Mouse (Mus musculus): ENCODE measurements around the gene Six3.

Gene Six3

DNA sequence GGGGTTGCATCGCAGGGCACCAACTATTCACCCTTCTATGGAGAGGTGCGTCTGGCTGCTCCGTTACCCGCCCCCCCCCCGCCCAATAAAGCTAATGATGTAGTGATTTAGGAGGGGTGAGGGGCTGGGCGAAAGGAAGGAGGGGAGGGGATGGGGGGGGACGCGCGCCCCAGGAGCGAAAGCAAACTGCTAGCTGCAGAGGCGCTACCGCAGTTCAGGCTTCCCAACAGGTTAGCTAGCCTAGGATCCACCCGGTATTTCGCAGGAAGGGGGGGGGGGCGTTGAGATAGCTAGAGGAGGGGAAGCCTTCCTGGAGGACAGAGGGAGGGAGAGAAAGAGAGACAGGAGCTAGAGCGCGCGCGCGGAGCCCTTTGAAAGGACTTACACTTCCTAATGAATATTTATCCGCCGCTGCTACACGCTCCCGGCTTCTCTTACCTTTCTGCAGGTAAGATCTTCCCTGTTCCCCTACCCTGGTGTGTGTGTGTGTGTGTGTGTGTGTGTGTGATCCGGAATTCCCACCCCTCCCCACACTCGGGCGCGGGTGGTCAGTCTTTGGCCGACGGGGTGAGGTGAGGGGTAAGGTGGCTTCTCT lies at the start of gene Six3:
Gene Six3, plus strand, starts transcription at position 343 of the 595 bp plus-strand sequence.
- in situ Hi-C loops (cut with MboI, MseI): no loop called here

DNA sequence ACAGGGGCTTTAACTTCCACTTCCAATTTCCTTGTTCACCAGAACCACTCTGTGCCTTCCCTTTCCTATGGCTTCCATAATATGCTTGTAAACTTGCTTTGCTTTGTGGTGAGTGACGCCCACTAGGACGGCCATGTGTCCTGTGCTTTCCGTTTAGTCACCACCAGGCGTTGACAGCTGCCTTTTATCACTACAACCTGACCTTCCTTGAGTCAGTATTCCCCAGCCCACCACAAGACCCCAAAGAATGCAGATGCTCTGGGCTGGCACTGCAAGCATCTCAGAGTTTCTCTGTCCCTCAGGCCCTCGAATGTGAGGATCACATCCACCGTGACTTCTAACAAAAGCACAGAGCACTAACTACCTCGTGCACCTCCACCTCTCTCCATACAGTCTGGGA lies 49.3 kb upstream of the Six3 start:
- in situ Hi-C loops (cut with MboI, MseI): no loop called here

DNA sequence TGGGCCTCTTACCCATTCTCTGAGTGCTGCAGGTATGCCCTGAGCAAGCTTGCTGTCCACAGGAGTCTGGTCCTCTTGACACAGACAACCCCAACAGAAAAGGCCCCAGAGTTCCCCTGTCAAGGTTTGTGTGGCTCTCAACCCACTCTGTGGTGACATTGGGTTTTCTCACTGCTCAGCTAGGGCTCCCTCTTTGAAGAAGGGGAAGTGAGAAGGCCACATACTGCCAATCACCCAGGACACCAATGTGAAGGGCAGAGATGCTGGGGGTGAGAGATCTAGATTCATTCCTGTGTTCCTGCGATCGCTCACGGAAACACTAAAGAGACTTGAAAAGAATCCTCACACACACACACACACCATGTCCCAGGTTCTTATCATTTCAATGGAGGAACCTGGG lies 39.4 kb upstream of the Six3 start:
- in situ Hi-C loops (cut with MboI, MseI): no loop called here

DNA sequence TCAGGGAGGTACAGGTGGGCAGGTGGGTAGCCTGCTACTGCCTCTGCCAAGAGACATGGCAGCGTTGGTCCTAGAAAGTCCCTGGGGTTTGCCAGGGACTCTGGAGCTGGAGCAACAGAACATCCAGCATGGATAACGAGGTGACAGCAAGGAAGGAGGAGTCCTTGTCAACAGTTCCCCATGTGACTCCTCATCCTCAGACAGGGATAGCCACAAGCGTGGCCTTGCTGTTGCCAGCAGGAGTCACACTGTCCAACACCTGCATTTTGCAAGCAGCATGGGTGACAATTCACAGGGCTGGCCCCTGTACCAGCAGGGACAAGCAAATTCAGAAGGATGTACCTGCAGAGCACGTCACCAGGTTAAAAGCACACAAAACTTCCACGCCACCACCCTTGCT lies 35.1 kb upstream of the Six3 start:
- in situ Hi-C loops (cut with MboI, MseI): no loop called here

DNA sequence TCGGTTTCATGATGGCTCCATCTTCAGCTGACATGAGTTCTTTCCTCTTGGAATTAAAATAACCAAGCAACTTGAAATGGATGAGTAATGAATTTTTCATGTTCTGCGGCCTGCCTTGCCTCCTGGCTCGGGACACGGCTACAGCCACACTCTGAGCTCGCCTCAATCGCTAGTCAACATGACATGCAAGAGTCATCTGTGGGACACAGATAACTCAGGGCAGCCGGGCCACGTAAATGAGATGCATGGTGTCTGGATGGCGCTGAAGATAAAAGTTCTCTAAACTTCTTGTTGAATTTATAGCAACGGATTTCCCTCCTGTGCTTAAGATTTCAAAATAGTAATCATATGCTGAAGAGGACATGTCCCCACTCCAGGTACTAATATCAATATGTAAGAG lies 34.1 kb upstream of the Six3 start:
- in situ Hi-C loops (cut with MboI, MseI): no loop called here

DNA sequence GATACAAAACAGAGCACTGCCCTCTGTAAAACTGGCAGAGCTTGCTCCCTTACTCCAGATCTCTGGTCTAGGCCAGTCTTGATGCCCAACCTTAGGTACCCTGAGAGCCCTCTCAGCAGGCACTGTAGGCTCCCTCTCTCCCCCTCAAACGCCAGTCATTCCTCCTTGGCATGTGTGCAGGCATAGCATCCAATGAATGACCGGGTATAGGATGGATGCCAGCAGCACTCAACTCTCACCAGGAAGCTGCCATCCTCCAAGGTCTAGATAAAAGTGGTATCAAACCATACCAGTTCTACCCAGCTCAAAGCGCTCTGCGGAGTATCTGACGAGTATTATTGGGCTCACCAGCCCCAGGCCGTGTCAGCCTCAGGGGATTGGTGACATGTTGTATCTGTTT lies 33.2 kb upstream of the Six3 start:
- in situ Hi-C loops (cut with MboI, MseI): no loop called here

DNA sequence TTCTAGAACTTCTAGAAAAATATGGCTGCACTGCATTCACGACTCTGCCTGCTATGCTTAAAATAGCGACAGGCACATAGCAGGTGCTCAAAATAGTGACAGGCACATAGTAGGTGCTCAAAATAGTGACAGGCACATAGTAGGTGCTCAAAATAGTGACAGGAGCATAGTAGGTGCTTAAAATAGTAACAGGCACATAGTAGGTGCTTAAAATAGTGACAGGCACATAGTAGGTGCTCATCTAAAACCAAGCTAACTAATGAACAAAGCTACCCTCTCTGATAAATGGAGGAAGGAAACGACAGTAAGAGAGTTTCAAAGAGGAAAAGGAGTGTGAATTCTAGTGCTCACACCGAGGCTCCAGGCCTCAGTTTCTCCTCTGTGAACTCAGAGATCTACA lies 29.2 kb upstream of the Six3 start:
- in situ Hi-C loops (cut with MboI, MseI): no loop called here

DNA sequence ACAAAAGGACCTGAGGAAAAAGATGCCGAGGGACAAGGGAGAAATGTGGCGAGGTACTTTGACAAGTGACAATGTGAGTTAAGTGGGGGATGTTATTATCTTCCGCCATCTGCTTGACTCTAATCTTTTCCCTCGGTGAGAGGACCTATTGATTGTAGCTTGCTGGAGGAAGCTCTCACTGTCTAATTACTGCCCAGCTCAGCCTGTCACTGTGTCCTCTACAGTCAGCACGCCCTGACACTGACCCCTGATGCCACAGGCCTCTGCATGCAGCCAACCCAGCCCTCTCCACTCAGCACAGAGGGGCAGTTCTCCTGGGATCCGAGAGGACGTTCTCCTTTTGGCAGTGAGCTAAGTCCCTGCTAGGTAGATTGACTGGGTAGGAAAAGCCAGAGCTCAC lies 28.8 kb upstream of the Six3 start:
- in situ Hi-C loops (cut with MboI, MseI): no loop called here

DNA sequence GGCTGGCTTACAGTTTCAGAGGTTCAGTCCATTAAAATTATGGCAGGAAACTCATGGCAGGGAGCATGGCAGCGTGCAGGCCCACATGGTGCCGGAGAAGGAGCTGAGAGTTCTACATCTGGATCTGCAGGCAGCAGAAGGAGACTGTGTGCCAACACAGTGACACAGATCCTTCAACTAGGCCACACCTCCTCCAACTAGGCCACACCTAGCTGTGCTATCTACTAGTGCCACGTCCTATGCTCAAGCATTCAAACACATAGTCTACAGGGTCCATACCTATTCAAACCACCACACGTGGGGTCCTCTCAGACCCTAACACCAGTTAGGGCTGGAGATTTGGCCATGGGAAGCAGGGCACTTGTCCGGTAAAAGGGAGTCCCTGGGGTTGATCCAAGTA lies 27.6 kb upstream of the Six3 start:
- in situ Hi-C loops (cut with MboI, MseI): no loop called here

DNA sequence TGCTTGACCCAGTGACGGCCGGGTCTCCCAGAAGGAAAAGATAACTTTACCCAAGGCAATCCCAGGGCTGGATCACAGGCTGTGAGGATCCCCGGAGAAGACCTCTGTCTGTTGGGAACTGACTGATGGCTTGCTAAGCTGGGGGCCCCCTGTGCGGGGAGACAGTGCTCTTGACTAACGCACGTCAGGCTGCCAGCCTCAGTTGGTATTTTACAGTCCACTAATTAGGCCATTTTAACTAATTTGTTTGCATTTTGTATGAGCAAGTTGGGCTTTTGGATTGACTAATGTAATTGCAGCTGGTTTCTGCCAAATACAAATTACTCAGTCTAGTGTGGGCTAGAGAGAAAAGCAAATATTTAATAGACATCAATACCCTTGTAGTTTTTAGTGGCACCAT lies 21.4 kb upstream of the Six3 start:
- in situ Hi-C loops (cut with MboI, MseI): no loop called here

DNA sequence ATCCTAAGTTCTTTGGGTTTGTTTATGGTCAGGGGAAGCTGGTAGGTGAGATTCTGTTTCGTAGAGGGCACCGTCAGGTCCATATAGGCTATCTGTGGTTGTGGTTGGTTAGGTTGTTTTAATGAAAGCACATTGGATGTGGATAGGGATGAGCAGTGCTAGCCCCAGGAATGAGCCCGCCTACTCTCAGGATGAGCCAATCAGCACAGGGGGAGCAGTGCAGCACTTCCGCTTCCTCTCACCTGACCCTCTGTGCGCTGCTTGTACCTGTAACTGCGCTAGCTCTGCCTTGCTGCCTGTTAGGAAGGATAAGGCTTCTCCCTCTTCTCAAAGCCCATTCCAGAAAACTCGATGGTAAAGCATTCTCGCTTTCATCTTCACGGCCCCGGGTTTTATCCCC lies 17.6 kb upstream of the Six3 start:
- in situ Hi-C loops (cut with MboI, MseI): loop anchor here (5.0 kb wide), 1 partner anchor 84 kb away; no protein-coding TSS in a partner anchor

DNA sequence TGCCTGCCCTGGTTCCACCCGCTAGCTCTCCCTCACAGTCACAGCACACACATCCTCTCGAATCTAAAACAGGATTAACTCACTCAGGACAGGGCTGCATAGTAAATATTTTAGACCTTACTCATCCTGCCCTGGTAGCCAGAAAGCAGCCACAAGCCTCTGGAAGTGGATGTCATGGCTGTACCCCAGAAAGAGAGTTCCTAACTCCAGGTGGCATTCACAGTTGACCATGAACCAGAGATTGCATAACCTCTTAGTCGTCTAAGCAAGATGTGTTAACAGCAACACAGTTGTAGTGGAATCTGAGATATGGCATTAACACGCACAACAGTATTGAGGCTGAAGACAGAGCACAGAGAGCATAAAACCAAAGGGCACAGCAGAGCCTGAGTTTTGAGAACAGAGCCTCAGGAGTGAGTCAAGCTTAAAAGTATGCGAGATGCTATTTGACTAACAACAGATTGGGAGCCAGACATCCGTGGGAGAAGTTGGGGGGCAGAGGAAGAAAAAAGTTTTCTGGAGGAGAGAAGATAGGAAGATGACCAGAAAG lies 17.0 kb upstream of the Six3 start:
- in situ Hi-C loops (cut with MboI, MseI): loop anchor here (5.0 kb wide), 1 partner anchor 84 kb away; no protein-coding TSS in a partner anchor

DNA sequence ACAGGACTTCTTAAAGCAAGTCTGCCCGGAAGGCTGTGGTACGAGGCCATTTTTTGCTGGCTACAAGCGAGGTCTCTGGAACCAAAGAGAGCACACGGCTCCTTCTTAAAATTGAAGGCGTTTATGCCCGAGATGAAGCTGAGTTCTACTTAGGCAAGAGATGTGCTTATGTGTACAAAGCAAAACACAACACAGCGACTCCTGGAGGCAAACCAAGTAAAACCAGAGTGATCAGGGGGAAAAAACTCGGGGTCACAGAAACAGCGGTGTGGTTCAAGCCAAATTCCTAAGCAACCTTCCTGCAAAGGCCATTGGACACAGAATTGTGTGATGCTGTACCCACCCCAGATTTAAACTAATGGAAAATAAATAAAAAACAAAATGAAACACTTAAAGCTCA lies 13.9 kb upstream of the Six3 start:
- in situ Hi-C loops (cut with MboI, MseI): loop anchor here (5.0 kb wide), 1 partner anchor 87 kb away; no protein-coding TSS in a partner anchor

DNA sequence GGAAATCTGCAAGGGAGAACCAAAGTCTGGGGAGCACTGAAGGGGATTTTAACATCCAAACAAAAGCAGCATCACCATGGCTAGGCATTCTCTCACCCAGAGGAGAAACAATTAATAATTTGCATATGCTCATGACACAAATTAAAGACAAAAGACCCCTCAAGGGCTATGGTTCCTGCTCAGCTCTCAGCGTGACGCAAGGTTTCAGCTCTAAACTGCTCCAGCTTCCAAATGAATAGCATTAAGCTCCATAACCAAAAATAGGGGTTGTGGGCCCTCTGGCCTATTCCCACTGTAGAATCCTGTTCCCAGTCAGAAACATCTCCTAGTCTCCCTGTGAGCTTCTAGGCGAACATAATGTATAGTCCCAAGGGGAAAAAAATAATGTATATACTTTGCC lies 6.9 kb upstream of the Six3 start:
- in situ Hi-C loops (cut with MboI, MseI): no loop called here

DNA sequence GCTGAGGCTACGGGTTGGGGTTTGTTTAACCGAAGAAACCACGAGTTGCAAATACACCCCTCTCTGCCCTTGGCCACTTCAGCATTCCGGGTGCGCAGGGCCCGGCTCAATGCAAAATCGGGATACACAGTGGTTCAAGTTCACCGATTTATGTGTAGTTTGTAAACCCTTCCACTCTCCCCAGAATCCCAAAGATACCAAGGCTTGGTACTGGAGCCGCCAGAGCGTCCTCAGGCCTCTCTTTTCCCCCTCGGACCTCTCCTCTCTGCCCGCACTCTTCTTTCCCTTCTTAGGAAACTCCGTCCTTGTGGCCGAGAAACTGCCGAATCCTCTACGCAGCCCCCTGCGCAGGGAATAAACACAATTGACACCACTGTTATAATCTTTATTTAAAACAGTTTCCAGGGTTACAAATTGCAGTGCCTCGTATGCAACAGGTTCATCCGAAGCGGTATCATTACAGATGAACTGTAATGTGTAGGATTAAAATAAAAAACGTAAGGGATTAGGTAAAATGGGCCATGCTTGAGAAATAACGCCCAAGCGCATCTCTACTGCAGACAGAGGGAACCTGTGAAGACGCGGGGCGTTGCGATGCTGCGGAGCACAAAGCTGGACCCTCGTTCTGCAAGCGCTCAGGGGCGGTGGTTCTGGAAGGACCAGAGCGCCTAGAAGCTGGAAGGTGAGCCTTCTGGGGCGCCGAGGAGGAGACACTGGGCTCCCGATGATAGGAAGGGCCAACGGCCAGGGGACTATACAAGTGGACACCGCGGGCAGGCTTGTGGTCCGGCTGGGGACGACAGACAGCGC lies 5.6 kb upstream of the Six3 start:
- in situ Hi-C loops (cut with MboI, MseI): no loop called here

DNA sequence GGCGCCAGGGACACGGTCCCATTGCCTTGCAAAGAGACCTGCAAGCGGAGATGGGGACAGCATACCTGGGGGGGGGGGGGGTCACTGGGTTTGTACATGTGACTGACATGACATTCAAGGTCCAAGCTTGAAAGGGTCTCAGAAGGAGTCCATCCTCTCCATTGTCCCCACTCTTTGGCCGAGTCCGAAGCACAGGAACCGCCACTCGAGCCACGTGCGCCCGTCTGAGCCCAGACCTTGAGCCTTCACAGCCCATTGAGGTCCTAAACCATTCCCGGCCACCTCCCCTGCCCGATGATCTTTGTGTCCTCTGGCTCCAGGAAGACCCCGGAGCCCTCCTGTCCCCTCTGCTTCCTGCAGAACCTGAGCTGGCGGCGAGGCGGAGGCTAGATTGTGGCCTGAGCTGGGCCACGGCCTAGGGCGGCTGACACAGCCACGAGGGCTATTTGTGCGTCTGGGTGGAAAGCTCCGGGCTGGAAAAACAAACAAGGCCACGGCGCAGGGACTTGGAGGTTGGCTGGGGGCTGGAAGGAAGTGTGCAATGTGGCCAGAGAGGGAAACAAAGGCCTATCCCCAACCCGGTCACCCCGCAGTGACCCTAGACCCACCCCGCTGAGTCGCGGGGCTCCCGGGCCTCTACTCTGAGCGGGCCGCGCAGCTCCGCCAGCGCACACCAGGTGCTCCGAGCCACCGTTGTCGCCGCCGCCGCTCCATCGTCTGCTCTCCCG lies 4.9 kb upstream of the Six3 start:
- in situ Hi-C loops (cut with MboI, MseI): no loop called here

DNA sequence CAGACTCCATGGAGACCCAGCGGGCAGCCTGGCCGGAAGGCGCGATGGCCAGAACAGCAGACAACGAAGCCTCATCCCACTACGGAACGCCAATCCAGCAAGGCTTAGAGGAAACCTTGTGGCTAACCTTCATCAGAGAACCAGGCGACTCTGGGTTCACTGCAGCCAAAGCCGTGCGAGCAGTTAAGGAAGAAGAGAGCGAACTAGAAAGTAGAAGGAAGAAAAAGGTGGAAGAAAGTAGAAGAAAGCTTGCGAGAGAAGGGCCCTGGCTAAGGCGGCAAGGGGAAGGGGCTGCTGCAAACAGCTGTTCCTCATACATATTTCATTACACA lies 4.3 kb upstream of the Six3 start:
- in situ Hi-C loops (cut with MboI, MseI): no loop called here

DNA sequence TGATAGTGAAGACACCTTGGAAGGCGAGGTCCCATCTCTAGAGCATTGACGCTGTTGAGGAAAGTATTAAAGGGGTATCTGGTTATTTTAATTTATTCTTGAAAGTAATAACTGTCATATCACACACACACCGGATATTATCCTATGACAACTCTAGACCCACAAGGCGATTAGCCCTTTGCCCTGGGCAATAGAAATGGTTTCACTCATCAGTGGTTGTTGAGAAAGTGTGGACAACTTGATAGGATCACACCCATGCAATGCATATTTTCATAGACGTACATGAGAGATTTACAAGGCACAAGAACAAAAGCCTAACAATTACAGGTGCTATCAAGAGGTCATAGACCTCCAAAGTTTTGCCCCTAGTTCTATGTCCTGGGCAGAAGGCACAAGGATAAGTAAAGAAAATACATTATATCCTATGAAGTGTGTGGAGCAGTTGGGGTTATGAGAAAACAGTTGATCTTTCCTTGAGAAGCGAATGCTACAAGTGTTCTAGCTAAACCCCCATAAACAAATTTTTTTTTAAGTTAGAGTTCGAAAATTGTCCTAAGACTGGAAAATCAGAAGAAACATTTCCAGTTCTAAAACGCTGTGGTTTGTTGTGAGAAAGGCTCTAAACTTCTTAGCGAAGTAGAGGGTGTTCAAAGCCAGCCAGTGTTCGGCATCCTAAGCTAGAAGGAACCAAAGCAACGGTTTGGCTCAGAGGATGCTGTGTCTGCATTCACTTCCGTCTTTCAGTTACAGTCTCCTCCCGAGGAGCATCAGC lies 3.6 kb upstream of the Six3 start:
- in situ Hi-C loops (cut with MboI, MseI): no loop called here

DNA sequence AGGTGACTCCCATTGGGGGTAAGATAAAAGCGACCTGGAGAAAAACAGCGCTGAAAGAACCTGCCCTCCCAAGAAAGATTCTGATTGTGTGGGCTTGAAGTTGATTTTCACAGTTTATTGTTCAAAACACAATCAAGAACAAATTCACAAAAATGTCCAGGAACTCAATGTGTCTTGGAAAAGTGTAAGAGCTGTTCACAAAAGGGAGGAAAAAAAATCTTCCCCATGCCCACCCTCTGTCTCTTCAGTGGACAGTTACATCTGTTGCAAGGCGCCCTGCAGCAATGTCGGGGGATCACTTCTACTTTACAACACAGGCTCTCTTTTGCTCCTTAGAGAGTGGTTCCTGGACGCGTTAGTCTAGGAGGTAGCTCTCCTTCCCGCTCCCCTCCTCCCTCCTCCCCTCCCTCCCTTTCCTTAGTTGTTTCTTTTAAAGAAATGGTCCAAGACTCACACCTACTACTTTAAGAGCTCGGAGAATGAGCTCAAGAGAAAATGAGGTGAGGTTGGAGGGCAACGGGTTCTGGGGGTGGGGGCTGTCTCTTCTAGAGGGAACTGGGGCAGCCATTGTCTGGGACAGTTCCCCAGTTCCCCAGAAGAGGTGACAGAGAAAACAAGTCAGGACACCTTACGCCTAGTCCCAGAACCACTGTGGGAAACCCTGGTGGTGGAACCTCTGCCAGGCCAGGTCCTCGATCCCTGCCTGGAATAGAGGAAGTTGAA lies 2.9 kb upstream of the Six3 start:
- in situ Hi-C loops (cut with MboI, MseI): no loop called here

DNA sequence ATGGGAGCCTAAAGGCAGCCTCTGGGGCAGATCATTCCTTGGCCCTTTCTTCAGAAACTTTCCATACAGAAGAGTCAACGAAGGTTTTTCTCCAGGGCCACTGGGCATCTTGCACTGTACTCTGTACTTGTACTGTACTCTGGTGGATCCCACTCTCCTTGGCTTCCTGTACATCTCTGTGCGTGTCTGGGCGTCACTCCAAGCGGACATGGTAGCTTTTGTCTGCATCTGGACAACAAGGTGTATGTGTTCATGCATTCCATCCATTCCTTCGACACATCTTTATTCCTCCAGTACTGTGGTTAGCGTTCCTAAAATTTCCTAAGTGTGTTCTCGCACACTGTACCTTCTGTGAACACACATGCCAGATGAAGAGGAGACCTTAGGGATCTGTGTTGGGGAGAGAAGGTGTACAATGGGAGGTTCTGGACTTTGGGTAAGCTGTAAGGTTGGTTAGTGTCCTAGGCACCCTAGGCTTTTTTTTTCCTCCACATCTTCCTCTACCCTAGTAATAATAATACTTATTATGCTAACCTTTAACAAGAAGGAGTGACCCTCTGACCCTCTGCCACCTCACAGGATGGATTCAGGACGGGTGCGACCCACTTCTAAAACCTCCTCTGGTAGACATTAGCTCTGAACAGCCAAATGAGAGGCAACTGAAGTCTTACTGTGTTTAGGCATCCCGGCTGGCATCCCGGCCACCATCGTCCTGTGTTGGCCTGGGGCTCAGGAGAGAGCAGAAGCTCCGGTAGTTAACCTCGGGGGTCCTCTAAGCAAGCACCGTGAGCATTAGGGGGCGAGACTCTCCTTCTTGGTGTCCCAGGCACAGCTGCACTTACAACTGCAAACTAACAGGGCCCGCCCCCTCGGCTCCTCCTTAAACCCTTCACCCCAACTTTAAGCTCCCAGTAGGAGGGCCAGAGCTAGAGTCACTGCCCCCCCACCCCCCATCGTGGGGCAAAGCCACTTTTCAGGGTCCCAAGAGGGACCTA lies 1.6 kb upstream of the Six3 start:
- in situ Hi-C loops (cut with MboI, MseI): no loop called here
